Mouse (Mus musculus) embryo, embryonic 10 days (tissue): ENCODE measurements around the gene Dhx15.

ENCODE experiments used
- DNase-seq: peaks from one replicate; pipeline ENCODE4 v3.0.0-alpha.2; 2015; ENCODE audit warnings: low spot score

The Dhx15 gene

DNA sequence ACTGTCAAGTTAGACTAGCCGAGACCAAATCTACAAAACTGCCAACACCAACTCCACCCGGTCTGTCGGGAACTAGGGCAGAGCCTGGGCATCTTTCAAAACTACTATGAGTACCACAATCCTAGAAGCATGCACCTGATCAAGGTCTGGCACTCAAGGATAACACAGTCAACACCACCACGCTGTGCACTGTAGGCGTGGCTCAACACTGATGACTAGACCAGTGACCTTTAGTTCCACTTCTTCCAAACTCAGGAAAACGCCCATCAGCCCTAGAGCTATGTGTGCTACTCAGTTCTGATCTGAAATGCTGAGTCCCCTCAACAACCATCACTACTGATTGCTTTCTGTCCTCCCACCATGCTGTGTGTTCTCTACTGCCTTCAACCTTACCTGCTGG lies 44.6 kb downstream of the Dhx15 start:
- DNase-seq, result no peak

DNA sequence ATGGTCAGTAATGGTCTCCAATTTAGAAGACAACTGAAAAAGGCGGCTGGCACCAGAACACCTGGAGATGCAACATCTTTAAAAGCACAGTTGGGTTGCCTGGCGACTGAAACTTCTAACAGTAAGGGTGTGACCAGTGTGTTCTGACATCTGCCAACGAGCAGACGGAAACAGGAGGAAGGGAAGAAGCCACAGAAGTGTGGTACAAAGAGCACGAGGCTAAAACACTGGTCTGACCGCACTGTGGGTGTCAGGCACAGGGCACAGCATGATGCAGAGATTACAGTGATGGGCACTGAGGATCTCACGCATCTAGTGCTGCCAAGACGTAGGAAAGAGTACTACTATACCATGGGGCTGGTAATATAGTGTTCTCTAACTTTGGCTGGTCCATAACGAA lies 48.4 kb downstream of the Dhx15 start:
- DNase-seq, result no peak

DNA sequence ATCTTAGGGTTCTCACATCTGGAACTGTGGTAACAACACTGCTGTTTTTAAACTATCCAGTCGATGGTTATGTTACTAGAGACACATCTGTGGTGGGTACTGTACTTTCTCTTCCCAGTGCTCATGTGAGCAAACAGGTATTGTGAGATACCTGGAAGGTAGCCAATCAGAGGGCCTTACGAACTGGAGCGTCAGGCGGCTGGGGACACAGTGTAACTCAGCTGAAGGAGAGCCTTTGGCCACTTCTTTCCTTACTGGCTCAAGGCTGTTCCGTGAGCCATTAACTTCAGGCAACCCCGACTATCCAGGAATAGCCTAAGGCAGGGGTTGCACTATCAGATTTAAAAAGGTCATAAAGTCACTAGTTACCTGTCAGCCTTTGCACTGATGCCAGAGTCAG lies 51.5 kb downstream of the Dhx15 start:
- no peak for DNase-seq

DNA sequence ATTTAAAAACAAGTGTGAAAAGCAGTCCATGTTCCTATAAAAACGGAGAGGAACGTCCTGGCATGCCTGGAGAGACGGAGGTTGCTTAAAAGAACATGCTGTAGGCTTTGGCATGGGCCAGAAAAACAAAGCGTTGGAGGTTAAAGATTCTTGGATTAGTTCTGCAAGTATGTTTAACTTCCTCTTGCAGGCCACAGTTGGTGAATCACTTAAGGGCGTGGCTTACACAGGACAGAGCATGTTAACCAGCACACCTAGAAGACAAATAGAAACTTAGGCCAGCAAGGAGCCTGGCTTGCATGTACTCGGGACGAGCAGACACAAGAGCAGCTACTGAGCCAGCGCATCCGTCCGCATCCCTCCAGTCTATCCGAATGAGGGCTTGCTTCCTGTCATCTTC lies 52.2 kb downstream of the Dhx15 start:
- DNase-seq, result no peak

DNA sequence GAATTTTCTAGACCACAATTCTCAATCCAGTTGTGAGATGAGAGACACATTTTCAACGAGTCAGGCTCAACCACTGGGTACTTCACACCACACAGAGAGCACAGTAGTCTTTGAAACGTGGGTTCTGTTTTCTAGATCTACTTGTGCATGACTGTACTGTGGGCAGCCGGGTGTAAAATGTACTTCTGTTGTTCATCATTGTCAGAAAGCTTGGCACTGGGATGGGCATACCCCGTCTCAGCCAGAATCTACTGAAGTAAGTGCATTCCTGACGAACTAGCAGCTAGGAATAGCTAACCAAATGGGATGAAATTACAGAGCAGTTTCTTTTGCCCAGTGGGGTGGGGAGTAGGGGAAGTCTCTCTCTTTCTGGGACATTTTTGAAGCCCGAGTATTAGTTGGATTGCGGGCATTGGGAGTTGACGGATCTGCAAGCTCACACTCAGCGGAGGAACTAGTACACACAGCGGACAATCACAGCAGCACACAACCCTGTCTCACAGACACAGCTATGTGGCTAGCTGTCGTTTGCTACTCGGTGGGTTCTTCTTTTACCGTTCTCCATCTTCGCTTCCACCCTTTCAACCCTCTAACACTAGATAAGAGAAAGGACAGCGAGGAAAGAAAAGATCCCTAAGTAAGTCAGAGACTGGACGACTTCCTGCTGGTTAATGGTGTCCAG lies 54.7 kb downstream of the Dhx15 start:
- DNase-seq, result no peak

DNA sequence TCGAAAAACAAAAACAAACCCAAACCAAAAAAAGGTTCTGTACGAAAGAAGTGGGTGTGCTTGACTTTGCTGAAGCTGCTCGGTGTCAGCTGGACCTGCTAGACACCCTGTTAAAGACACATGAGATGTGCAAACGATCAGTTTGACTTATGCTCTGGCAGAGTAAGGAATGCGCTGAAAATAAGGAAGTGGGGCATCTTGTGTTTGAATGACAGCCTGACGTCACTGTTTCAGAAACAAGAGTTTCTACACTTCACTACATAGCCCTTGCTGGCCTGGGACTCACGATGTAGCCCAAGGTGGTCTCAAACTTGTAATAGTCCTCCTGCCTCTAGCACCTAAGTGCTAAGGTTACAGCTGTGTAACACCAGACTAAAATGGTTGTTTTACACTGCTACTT lies 57.5 kb downstream of the Dhx15 start:
- DNase-seq, result no peak

DNA sequence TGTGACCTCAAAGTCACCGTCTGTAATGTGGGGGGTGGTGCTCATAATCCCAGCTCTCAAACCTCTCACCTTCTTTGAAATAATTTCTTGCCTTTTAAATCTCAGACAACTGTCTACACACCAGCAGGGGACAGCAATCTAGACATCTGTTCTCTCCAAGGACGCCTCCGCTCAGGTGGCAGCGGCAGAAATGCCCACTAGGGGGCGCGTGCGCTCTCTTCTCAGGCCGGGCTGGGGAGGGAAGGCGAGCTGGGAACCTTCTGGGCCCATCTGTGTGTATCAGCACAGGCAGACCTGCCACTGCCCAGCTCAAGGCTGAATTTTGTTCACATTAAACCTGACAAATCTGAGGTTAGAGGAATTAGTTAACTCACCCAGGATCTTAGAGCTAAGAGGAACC lies 58.2 kb downstream of the Dhx15 start:
- DNase-seq, result peak; percentile 73

DNA sequence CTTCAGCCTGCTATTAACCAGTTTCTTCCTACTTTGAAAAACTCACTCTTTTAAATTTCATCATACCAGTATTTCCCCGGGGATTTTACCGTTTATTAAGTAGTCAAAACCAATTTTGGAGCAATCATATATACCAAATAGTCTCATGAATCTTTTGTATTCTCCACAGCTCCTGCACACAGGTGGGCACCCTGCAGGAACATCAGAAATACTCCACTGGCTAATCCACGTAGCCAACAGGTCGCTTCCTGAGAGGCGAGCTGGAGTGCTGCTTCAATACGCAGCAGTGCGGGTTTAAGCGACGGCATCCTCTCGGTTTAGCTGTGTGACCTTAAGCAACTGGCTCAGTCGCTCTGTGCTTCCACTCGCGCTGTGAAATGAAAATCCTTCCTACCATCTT lies 58.9 kb downstream of the Dhx15 start:
- DNase-seq, result no peak

DNA sequence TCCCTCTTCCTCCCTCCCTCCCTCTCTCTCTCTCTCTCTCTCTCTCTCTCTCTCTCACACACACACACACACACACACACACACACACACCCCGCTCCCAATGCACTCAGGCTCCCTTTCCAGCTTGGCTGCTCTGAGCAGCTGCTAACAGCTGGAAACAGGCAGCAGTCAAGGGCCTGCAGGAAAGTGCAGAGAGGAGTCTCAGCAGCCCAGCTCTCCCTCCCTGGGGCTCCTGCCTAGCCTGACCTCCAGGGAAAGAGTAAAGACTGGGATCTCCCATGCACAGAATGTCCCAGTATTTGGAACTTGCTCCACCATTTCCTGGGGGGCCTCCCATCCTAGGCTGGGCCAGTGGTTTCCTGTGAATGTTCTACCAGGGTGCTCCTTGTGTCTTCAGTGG lies 59.8 kb downstream of the Dhx15 start:
- no peak for DNase-seq

DNA sequence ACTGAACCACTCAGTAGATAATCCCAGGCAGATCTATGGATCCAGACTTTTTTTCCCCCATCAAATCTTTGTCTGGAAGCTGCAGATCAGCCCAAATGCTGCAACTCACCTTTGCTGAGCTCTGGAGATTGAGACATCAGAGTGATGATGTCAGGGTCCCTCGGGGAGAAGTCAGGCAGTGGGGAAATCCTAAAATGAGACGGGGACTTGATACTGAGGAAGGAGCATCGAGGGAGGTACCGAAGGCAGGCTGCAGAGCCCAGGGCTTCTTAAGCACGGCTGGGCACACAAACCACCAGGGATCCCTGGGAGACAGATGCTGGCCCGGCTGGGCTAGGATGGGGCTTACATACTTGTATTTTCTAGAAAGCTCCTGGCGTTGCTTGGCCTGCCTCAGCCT lies 64.1 kb downstream of the Dhx15 start:
- no peak for DNase-seq

DNA sequence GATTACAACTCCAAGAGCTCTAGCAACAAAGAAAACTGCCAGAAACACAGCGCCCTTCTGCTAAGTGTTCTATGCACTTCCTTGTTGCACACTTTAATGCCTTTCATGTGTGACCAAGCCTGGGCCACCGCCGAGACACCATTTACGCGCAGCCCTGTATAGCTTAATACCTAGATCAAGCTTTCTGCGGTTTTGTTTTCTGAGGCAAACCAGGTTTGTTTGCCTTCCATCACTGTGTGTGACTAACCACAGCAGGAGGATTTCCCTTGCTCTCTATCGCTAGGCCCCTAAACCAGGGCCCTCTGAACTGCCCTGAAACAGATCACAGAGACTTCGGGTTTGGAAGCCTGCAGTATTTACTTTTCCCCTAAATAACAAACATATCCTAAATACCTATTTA lies 64.5 kb downstream of the Dhx15 start:
- DNase-seq, result no peak

DNA sequence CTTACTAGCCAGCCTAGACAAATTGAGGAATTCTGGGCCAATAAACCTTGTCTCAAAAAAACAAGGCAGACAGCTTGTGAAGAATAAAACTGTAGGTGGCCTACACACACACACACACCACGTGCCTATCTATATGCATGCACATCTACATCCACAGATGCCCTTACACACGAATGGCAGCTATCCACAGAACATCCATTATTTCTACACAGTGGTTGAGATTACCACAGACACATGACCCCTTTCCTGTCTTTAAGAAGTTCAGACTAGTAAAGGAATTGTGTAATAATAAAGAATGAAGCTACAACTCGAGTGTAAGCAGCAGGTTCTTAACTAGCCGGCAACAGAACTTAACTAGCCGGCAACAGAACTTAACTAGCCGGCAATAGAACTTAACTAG lies 68.2 kb downstream of the Dhx15 start:
- DNase-seq, result no peak

DNA sequence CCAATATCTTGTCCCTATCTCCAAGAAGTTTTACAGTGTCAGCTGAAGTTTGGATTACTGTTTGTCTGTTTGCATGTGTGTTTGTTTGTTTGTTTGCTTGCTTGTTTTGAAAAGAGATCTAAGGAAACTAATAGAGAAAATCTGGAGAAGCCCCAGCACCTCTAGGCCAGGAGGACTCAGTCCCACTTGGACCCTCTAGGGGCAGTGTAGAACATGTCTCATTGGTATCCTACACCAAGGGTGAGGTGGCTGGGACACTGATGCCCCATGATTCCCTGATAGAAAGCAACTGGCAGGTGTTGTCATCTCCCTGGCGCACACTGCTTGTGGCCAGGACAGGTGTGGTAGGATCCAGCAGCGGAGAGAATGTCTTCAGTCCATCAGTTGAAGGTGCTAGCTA lies 70.5 kb downstream of the Dhx15 start:
- no peak for DNase-seq

DNA sequence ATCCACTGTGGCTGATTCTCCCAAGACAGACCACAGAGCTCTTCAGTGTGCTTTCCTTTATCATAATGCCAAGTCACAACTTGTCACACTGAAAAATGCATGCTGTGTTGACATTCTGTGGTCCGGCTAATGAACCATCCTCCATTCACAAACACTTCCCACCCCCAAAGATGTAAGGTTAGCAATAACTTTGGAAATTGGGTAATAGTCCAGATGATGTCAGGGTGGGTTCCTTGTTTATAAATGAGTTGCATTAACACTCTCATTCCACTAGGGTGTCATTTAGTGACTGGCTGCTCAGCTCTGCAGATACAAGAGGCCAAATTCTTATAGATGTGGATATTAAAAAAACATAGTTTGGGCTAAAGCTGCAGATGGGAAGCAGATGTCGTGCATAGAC lies 71.1 kb downstream of the Dhx15 start:
- no peak for DNase-seq

DNA sequence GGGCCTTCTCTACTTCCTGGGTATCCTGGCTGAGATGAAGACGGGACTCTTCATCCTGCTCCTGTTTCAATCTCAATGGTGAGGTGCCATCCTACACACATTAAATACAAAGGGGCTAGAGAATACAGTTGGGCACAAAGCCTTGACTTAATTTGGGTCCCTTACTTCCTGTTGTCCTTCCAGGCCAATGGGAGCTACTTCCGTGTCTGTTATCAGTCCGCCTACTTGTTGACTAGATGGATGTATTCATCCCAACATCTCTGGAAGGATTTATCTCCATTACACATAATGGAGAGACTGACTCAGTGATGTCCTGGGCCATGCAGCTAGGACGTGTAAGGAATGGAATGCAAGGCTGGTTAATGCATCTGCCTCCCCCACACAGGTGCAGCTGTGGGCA lies 72.5 kb downstream of the Dhx15 start:
- no peak for DNase-seq

DNA sequence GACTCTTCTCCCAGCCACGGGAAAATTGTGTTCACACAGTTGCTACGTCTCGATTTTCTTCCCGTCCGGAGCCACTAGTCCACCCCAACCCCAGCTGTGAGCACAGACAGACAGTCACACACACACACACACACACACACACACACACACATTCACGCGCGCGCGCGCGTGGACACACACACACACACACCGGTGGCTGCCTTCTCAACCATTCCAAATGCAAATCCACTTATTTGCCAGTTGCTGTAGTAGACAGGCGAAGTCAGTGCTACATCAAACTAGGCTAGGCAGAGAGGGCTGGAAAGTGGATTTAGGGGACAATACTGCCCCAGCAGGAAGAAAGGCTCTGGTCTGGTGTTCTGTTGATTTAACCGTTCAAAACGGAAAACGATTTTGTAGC lies 73.9 kb downstream of the Dhx15 start:
- DNase-seq, result no peak

DNA sequence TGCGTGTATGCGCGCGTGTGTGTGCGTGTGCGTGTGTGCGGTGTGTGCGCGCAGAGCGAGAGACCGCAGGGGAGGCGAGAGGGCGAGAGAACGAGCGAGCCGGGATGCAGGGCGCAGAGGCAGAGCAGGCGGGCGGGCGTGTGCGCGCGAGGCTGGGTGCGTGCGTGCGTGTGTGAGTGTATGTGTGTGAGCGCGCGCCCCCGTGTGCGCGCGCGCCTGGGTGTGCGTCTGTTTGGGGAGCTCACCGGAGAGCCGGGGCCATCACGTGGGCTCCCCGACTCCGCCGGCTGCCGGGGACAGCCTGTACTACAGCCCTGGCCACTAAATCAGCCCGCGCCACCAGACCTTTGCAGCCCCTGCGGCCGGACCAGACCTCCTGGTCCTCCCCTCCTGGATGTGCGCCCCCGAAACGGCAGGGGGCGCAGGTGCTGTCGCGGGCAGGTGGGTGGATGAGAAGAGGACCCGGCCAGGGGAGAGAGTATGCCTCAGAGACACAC lies 74.4 kb downstream of the Dhx15 start:
- peak; percentile 86 for DNase-seq

DNA sequence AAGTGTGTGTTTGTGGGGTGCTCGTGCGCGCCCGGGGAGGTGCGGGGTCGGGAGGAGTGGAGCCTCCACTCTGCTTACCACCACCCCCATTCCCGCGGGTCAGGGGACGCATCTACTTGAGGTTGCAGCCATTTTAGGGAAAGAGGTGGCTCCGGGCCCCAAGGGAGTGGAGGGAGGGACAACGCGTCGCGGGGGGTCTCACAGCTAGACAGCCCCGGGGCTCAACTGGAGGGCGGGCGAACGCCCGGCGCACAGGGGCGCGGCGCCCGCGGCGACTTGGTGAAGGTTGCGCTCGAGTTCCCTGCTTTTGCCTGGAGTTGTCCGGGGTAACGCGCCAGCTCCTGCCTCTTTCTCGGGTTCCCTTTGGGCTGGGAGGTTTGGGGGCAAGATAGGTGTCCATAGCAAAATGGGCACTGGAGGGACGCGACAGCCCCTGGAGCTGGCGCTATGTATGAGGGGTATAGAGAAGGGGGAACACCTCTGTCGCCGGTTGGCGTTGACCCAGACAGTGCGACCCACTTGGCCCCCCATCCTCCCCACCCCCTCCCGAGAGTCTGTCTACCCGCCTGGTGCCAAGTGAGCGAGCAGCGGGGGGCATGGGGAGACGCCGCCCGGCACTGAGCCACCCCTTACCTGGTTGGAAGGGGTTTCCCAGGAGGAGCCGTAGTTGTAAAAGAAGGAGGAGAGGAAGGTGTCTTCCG lies 75.4 kb downstream of the Dhx15 start:
- DNase-seq, result peak; percentile 21

DNA sequence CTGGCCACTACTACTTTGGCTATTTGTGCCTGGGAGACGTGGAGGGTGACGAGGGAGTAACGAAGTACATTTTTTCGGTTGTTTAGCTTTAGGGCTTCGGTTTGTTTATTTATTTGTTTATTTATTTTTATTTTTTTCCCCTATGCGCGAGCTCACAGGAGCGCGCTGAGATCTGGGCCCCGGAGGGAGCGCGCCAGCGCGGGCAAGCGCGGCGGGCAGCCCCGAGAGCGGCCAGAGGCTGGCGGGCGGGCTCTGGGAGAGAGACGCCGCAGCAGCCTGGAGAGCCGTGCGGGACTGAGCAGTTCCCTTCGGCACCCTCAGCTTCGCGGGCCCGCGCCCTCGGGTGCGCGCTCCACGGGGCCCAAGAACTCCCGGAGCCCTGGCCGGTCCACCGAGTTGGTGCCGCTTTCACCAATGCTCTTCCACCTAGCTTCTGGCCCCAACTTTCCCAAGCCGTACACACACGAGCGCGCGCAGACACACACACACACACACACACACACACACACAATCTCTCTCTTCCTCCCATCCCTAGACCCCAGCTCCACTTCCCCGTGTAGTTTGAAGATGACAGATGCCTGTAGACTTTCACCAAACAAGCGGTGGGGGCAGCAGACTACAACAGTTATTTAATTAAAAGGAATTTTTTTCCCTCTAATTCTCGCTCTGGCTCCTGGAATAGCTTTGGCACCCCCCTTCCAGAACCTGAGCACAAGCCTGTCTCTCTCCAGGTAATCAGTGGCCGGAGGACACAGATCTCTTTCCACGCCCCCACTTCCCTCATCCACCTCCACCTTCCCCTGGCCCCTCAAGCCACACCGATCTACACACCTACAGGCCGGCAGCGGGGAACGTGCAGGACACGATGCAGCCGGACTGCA lies 76.2 kb downstream of the Dhx15 start:
- peak; percentile 37 for DNase-seq

DNA sequence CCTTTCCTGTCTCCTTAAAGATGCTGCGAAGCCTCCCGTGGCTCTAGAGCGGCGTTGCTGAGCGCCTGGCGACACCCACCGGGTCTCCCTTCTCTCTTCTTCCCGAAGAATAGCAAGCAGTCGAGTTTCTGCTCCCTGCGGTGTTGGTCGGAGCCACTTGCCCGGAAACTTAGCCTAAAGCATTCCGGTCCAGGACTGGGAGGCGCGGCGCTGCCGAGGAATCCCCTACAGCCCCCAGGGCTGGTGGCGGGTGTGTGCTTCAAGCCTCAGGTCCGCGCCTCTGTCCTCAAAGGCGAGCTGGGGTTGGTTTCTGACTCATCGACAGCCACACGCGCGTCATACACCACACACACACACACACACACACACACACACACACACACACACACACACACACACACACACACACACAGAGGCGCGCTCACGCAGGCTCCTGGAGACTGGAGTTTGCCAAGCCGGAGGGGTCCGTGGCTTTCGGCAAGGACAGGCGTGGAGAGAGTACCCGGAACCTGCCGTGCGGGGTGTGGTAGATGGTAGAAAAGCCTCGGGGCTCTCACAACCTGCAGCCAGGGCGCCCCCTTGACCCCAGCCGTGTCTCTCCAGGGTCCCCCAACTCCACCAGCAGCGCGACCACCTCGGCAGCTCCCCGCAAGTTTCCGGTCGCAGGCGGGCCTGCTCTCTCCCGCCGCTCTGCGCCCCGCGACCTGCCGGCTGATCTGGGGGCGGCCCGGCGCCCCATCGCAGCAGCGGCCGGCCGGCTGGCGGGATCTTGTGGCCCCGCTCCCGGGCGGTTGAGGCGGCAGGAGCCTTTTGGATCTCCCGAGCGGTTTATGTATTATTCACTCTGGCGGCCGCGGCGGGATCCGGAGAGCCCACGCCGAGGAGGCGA lies 77.1 kb downstream of the Dhx15 start:
- peak; percentile 65 for DNase-seq

DNA sequence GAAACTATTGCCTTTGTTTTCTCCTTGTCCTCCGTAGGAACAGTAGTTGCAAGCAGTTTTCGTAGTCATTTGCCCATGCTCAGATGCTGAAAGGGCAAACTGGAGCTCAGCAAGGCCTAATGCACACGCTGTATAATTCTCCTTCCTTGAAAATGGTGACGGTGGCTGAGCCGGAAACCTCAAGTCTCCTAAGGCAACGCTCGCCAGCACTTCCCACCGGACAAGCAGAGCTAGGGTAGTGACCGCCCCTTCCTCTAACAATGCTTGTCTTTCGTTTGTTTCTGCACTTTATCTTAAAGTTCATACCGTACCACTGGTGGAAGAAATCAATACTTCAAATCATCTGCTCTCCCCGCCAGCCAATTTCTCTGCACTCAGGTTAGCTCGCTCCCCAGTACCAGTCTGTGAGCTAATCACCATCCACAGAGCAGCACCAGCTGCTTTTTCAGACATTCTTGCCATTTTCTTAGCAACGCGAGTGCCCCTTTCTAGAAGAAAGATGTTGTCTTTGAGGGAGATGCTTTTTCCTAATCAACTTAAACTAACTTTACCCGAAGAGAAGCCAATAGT lies 78.0 kb downstream of the Dhx15 start:
- DNase-seq, result peak; percentile 65
